Mouse (Mus musculus) midbrain, embryonic 14.5 days (tissue): ENCODE measurements around the gene Ubl3. TPM values are rescaled to one million over a fixed set of nuclear protein-coding genes. Genes with fewer than 3 reads are reported as not detected.

ENCODE experiments used
- ATAC-seq: fragments of 200-750 bp; cut with Nextera tagmentation; 2 replicates; pipeline ENCODE4 v1.8.0; 2017; ENCODE audit warnings: moderate number of reproducible peaks, moderate library complexity; ENCODE audit not compliant: low FRiP score, low TSS enrichment
- DNase-seq: peaks from one replicate; pipeline ENCODE4 v3.0.0-alpha.2; 2015
- H3K27ac ChIP-seq: fragments of 300-500 bp; sonication (generic); replicated peaks from 2 replicates; pipeline ENCODE4 v1.5.1; 2014; ENCODE audit warnings: mild to moderate bottlenecking, low read depth, low read length, moderate library complexity
- H3K27me3 ChIP-seq: fragments of 300-500 bp; sonication (generic); 2 replicates; pipeline ENCODE4 v1.6.1; 2014; ENCODE audit warnings: low read length, control low read depth, mixed read lengths; ENCODE audit not compliant: control insufficient read depth, insufficient read depth
- H3K36me3 ChIP-seq: fragments of 300-500 bp; sonication (generic); 2 replicates; pipeline ENCODE4 v1.6.1; 2014; ENCODE audit warnings: low read length, control low read depth; ENCODE audit not compliant: control insufficient read depth, insufficient read depth
- H3K4me1 ChIP-seq: fragments of 300-500 bp; sonication (generic); 2 replicates; pipeline ENCODE4 v1.6.1; 2014; ENCODE audit warnings: mild to moderate bottlenecking, antibody characterized with exemption, low read length, control low read depth; ENCODE audit not compliant: control insufficient read depth, insufficient read depth
- H3K4me2 ChIP-seq: fragments of 300-500 bp; sonication (generic); 2 replicates; pipeline ENCODE4 v1.6.1; 2014; ENCODE audit warnings: mild to moderate bottlenecking, low read length, moderate library complexity
- H3K4me3 ChIP-seq: fragments of 300-500 bp; sonication (generic); replicated peaks from 2 replicates; pipeline ENCODE4 v1.5.1; 2014; ENCODE audit warnings: low read depth, low read length
- H3K9ac ChIP-seq: fragments of 300-500 bp; sonication (generic); replicated peaks from 2 replicates; pipeline ENCODE4 v1.6.1; 2014; ENCODE audit warnings: mild to moderate bottlenecking, low read length, moderate library complexity
- H3K9me3 ChIP-seq: fragments of 300-500 bp; sonication (generic); 2 replicates; pipeline ENCODE4 v1.6.1; 2016; ENCODE audit warnings: low read length, control low read depth, mixed read lengths; ENCODE audit not compliant: control insufficient read depth
- WGBS: fragments of 180-500 bp; shearing (Covaris S2); extraction: QIAGEN DNeasy Blood & Tissue Kit; methylation state at CpG from one replicate; pipeline ENCODE4 v1.1.7; 2014; 5-methylcytosine and 5-hydroxymethylcytosine counted together
- polyA plus RNA-seq: library from polyadenylated mRNA; unstranded; fragments of >200 nt; fragmentation: Nextera tagmentation; extraction: Ambion mirVana; gene quantifications from 2 replicates; pipeline ENCODE4 v1.2.1, GENCODE M21; 2014

Gene Ubl3
- polyA plus RNA-seq, 1 experiment from 2014 or later = 87.9 TPM

GRCm38 (mm10) chr5:148505381-148505780, 47.2 kb downstream of the Ubl3 start:
- no peaks in the 10 kb centered on the region for H3K9me3 ChIP-seq
- 94% methylated on average over 17 of the region's 17 CpGs for WGBS

GRCm38 (mm10) chr5:148502237-148502636, 50.4 kb downstream of the Ubl3 start:
- ATAC-seq = no peak
- WGBS = 95% methylated on average over 6 of the region's 6 CpGs
- no peaks in the 10 kb centered on the region for H3K4me1 ChIP-seq

More at GRCm38 (mm10) chr5:148505381-148505780, 47.2 kb downstream of the Ubl3 start:
- no peak overlapping the region for H3K27ac ChIP-seq
- H3K4me1 ChIP-seq = no peaks in the 10 kb centered on the region
- no peak overlapping the region for H3K4me2 ChIP-seq
- DNase-seq (no peak), ATAC-seq (no peak)
- no peak overlapping the region for H3K9ac ChIP-seq
- H3K4me3 ChIP-seq = no peak overlapping the region
- peaks cover 45% of the 10 kb centered on the region for H3K36me3 ChIP-seq
- no peaks in the 10 kb centered on the region for H3K27me3 ChIP-seq

GRCm38 (mm10) chr5:148501228-148501957, 51.2 kb downstream of the Ubl3 start:
- no peaks in the 10 kb centered on the region for H3K27me3 ChIP-seq
- ATAC-seq (no peak), DNase-seq (no peak)
- no peaks in the 10 kb centered on the region; the same call in 1 of the 2 replicates for H3K9me3 ChIP-seq
- no peaks in the 10 kb centered on the region for H3K4me1 ChIP-seq
- H3K4me2 ChIP-seq = no peak overlapping the region
- H3K9ac ChIP-seq = no peak overlapping the region
- 93% methylated on average over 6 of the region's 6 CpGs for WGBS
- no peak overlapping the region for H3K27ac ChIP-seq
- H3K4me3 ChIP-seq = no peak overlapping the region
- H3K36me3 ChIP-seq = peaks cover 17% of the 10 kb centered on the region

More at GRCm38 (mm10) chr5:148502237-148502636, 50.4 kb downstream of the Ubl3 start:
- H3K4me2 ChIP-seq = no peak overlapping the region
- DNase-seq = no peak
- H3K36me3 ChIP-seq = peaks cover 26% of the 10 kb centered on the region
- H3K27ac ChIP-seq = no peak overlapping the region
- no peak overlapping the region for H3K4me3 ChIP-seq
- no peaks in the 10 kb centered on the region for H3K27me3 ChIP-seq
- no peak overlapping the region for H3K9ac ChIP-seq
- H3K9me3 ChIP-seq = no peaks in the 10 kb centered on the region; the same call in 1 of the 2 replicates

DNA sequence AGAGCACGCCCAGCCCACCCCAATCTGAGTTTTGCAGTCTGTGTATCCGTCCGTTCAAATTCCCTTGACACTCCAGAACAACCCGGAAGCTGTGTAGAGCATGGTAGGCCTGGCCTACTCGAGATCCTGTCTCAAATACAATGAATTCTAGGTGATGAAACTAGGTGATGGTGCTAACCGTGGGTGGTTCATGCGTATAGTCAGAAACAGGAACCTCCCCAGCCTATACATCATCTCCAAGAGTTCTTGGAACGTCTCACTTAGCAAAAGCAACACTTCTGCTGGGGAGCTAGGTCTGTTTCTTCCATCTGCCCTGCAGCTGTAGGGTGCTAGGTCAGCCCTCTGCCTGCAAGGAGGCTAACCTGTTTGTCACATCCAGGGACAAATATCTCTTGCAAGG, 52.1 kb downstream of the Ubl3 start:
- H3K9ac ChIP-seq = no peak overlapping the region
- no peak overlapping the region for H3K4me3 ChIP-seq
- H3K9me3 ChIP-seq = no peaks in the 10 kb centered on the region; the same call in 1 of the 2 replicates
- no peaks in the 10 kb centered on the region for H3K27me3 ChIP-seq
- no peak for ATAC-seq
- no peak for DNase-seq
- WGBS = 94% methylated on average over 8 of the region's 8 CpGs
- no peak overlapping the region for H3K27ac ChIP-seq
- no peaks in the 10 kb centered on the region for H3K4me1 ChIP-seq
- H3K36me3 ChIP-seq = peaks cover 8% of the 10 kb centered on the region
- no peak overlapping the region for H3K4me2 ChIP-seq

- no peak for DNase-seq
- ATAC-seq = no peak
- H3K9me3 ChIP-seq = no peaks in the 10 kb centered on the region; the same call in 1 of the 2 replicates
- no peak overlapping the region for H3K9ac ChIP-seq
- no peak overlapping the region for H3K4me2 ChIP-seq
- no peak overlapping the region for H3K4me3 ChIP-seq
- H3K27ac ChIP-seq = 0 out of 2 replicates have a peak overlapping the region, but pooled peaks have one; percentile 8
- H3K36me3 ChIP-seq = peaks cover 4% of the 10 kb centered on the region; the same call in 1 of the 2 replicates
- 69% methylated on average over 5 of the region's 5 CpGs for WGBS
- H3K4me1 ChIP-seq = no peaks in the 10 kb centered on the region
- H3K27me3 ChIP-seq = no peaks in the 10 kb centered on the region
Observed at GRCm38 (mm10) chr5:148499616-148500015, 53.0 kb downstream of the Ubl3 start.

DNA sequence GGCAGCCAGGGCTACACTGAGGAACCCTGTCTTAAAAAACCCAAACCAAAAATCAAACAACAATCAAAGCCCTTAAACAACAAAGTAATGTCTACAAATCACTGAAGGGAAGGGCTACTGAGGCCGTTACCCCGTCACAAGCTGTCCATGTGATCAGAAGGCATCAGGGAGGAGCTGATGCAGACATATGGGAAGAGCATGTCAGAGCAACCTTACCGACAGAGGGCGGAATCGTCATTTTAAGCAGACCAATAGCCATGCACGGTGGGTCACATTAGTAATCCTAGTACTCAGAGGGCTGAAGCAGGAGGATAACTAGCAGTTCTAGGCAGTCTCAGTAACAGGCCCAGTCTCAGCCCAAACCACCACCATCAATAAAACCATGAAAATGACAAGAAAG, 56.6 kb downstream of the Ubl3 start:
- Histone ChIP-seq H3K4me2 (no peak overlapping the region), H3K36me3 (no peaks in the 10 kb centered on the region), H3K4me3 (no peak overlapping the region), H3K4me1 (no peaks in the 10 kb centered on the region), H3K27me3 (no peaks in the 10 kb centered on the region), H3K27ac (no peak overlapping the region), H3K9ac (no peak overlapping the region), H3K9me3 (no peaks in the 10 kb centered on the region; the same call in 1 of the 2 replicates)
- no peak for DNase-seq
- no peak for ATAC-seq
- 91% methylated on average over 6 of the region's 6 CpGs for WGBS

DNA sequence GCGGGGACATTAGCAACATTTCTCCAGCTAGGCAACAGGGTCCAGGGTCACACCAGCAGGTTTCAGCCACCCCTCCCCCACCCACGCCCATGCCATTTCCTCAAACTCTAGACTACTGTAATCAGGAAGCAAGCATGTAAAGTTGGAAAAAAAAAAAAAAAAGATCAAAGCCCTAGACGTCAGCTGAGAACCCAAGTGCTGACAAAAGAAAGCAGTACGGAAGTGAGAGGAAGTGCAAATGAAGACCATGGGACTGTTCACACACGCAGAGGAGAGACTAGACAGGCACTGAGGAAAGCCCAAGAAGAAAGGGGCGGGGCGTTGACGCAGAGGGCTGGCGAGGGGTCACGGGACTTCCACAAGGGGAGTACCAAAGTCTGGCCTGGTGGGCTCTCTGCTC, 57.4 kb downstream of the Ubl3 start:
- 71% methylated on average over 10 of the region's 10 CpGs for WGBS
- H3K4me2 ChIP-seq = no peak overlapping the region
- H3K4me1 ChIP-seq = 0 out of 2 replicates have a peak, but pooled peaks cover under 1% of the 10 kb centered on the region
- no peak overlapping the region for H3K27ac ChIP-seq
- no peaks in the 10 kb centered on the region; the same call in 1 of the 2 replicates for H3K9me3 ChIP-seq
- no peak overlapping the region for H3K4me3 ChIP-seq
- no peaks in the 10 kb centered on the region for H3K27me3 ChIP-seq
- no peaks in the 10 kb centered on the region for H3K36me3 ChIP-seq
- no peak overlapping the region for H3K9ac ChIP-seq
- DNase-seq = peak; percentile 16
- ATAC-seq = no peak

DNA sequence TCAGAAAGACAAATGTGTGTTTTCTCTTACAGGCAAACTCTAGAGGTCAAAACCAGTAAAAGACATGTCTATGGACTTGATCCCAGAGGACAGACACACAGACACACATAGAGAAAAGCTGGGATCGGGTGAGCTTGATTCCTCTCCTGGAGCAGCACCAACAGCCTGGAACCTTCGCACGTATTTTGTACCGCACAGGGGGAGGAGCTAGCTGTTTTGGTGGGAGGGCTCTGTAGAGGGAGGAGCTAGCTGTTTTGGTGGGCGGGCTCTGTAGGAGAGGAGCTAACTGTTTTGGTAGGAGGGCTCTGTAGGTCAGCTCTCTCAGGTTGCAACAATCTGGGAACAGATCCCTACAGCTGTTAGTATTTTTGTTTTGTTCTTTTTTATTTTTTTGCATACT, 58.3 kb downstream of the Ubl3 start:
- WGBS = 87% methylated on average over 5 of the region's 5 CpGs
- no peak for DNase-seq
- Histone ChIP-seq H3K27ac (no peak overlapping the region), H3K9ac (no peak overlapping the region), H3K27me3 (no peaks in the 10 kb centered on the region), H3K4me2 (no peak overlapping the region), H3K36me3 (no peaks in the 10 kb centered on the region), H3K4me3 (no peak overlapping the region), H3K4me1 (0 out of 2 replicates have a peak, but pooled peaks cover 4% of the 10 kb centered on the region), H3K9me3 (no peaks in the 10 kb centered on the region; the same call in 1 of the 2 replicates)
- ATAC-seq = no peak

GRCm38 (mm10) chr5:148493025-148493424, 59.6 kb downstream of the Ubl3 start:
- ATAC-seq = no peak

More at GRCm38 (mm10) chr5:148493025-148493424, 59.6 kb downstream of the Ubl3 start:
- H3K9ac ChIP-seq = no peak overlapping the region
- no peak for DNase-seq
- H3K36me3 ChIP-seq = no peaks in the 10 kb centered on the region
- no peak overlapping the region for H3K4me3 ChIP-seq
- H3K27me3 ChIP-seq = no peaks in the 10 kb centered on the region
- H3K4me1 ChIP-seq = 0 out of 2 replicates have a peak, but pooled peaks cover 4% of the 10 kb centered on the region
- H3K9me3 ChIP-seq = no peaks in the 10 kb centered on the region; the same call in 1 of the 2 replicates
- H3K27ac ChIP-seq = no peak overlapping the region
- WGBS = 96% methylated on average over 4 of the region's 4 CpGs
- no peak overlapping the region for H3K4me2 ChIP-seq
